Mouse (Mus musculus) kidney, embryonic 16.5 days (tissue): Measurements from ENCODE around the gene Olfr921. TPM values are rescaled to one million over a fixed set of nuclear protein-coding genes. Genes with fewer than 3 reads are reported as not detected.

Experiments
- ATAC-seq: fragments of 200-750 bp; cut with Nextera tagmentation; 2 replicates; pipeline ENCODE4 v1.8.0; 2017; ENCODE audit warnings: moderate TSS enrichment; ENCODE audit not compliant: low FRiP score, low TSS enrichment
- H3K27ac ChIP-seq: fragments of 300-500 bp; sonication (generic); 2 replicates; pipeline ENCODE4 v1.5.1; 2014; ENCODE audit warnings: low read length
- H3K27me3 ChIP-seq: fragments of 300-500 bp; sonication (generic); 2 replicates; pipeline ENCODE4 v1.6.1; 2014; ENCODE audit warnings: low read length, control low read depth, mixed read lengths; ENCODE audit not compliant: insufficient read depth
- H3K36me3 ChIP-seq: fragments of 300-500 bp; sonication (generic); 2 replicates; pipeline ENCODE4 v1.6.1; 2014; ENCODE audit warnings: low read length, control low read depth, mixed read lengths; ENCODE audit not compliant: insufficient read depth
- H3K4me1 ChIP-seq: fragments of 300-500 bp; sonication (generic); 2 replicates; pipeline ENCODE4 v1.6.1; 2014; ENCODE audit warnings: low read length, control low read depth, mixed read lengths; ENCODE audit not compliant: insufficient read depth
- H3K4me2 ChIP-seq: fragments of 300-500 bp; sonication (generic); replicated peaks from 2 replicates; pipeline ENCODE4 v1.6.1; 2014; ENCODE audit warnings: low read depth, low read length
- H3K4me3 ChIP-seq: fragments of 300-500 bp; sonication (generic); 2 replicates; pipeline ENCODE4 v1.5.1; 2014; ENCODE audit warnings: mild to moderate bottlenecking, low read length
- H3K9ac ChIP-seq: fragments of 300-500 bp; sonication (generic); replicated peaks from 2 replicates; pipeline ENCODE4 v1.6.1; 2014; ENCODE audit warnings: low read length
- H3K9me3 ChIP-seq: fragments of 300-500 bp; sonication (generic); 2 replicates; pipeline ENCODE4 v1.6.1; 2016; ENCODE audit warnings: low read length, control low read depth
- WGBS: fragments of 180-500 bp; shearing (Covaris S2); extraction: QIAGEN DNeasy Blood & Tissue Kit; methylation state at CpG from one replicate; pipeline ENCODE4 v1.1.7; 2014; 5-methylcytosine and 5-hydroxymethylcytosine counted together
- polyA plus RNA-seq: library from polyadenylated mRNA; unstranded; fragments of >200 nt; fragmentation: Nextera tagmentation; extraction: Ambion mirVana; gene quantifications from 2 replicates; pipeline ENCODE4 v1.2.1, GENCODE M21; 2015

The Olfr921 gene
- polyA plus RNA-seq, 1 experiment from 2014 or later: not detected

DNA sequence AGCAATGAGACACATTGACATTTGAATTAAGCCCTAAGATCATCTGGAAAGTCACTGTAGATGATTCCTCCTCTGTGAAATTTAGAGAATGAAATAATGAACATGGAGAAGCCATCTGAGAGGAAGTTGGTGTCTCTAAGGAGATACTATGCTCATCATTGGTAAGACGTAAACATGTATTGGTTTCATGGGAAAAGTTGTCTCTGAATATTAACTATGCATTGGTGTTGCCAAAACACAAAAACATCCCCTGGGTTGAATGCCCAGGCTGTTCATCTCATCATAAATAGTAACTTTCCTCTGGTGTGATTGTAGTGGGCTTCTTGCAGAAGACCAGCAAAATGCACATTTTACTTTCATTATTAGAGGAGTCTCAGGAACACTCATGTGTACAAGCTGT, 53.4 kb downstream of the Olfr921 start, which contains the start of gene Olfr923:
Gene Olfr923 (plus strand): TSS at position 301 of the 400 bp plus-strand sequence.
- H3K9me3 ChIP-seq: no peaks in the 10 kb centered on the region
- H3K4me1 ChIP-seq: no peaks in the 10 kb centered on the region
- no peaks in the 10 kb centered on the region for H3K27me3 ChIP-seq
- H3K36me3 ChIP-seq: no peaks in the 10 kb centered on the region
- no peak within 1 kb of the TSS for H3K4me2 ChIP-seq
- H3K27ac ChIP-seq: no peak within 1 kb of the TSS
- 100% methylated on average over 1 of the region's 1 CpGs for WGBS
- ATAC-seq: no peak
- H3K4me3 ChIP-seq: no peak within 1 kb of the TSS
- no peak within 1 kb of the TSS for H3K9ac ChIP-seq

Other genes starting within 250 kb of the Olfr921 start
- not detected in 2 replicates for gene Olfr910, start 235.2 kb upstream of the Olfr921 start, polyA plus RNA-seq
- not detected in 2 replicates for gene Olfr912, start 192.9 kb upstream of the Olfr921 start, polyA plus RNA-seq
- not detected in 2 replicates for gene Olfr913, start 180.3 kb upstream of the Olfr921 start, polyA plus RNA-seq
- gene Olfr914, start 168.0 kb upstream of the Olfr921 start, polyA plus RNA-seq: not detected in 2 replicates
- gene Olfr916, start 113.2 kb upstream of the Olfr921 start, polyA plus RNA-seq: not detected in 2 replicates
- gene Olfr917, start 107.2 kb upstream of the Olfr921 start, polyA plus RNA-seq: not detected in 2 replicates
- not detected in 2 replicates for gene Olfr918, start 98.5 kb upstream of the Olfr921 start, polyA plus RNA-seq
- gene Olfr919, start 69.4 kb upstream of the Olfr921 start, polyA plus RNA-seq: not detected in 2 replicates
- 21.0 and 22.9 TPM in 2 replicates for gene Vwa5a, start 54.8 kb upstream of the Olfr921 start, polyA plus RNA-seq
- gene Olfr920, start 20.8 kb upstream of the Olfr921 start, polyA plus RNA-seq: 0.08 TPM in 1 of 2 replicates, not detected in the other
- gene Olfr922, start 41.5 kb downstream of the Olfr921 start, polyA plus RNA-seq: not detected in 2 replicates
- gene Olfr923, start 53.5 kb downstream of the Olfr921 start, polyA plus RNA-seq: not detected in 2 replicates
- not detected in 2 replicates for gene Olfr924, start 71.4 kb downstream of the Olfr921 start, polyA plus RNA-seq
- not detected in 2 replicates for gene Olfr26, start 82.0 kb downstream of the Olfr921 start, polyA plus RNA-seq
- not detected in 2 replicates for gene Olfr926, start 104.1 kb downstream of the Olfr921 start, polyA plus RNA-seq
- not detected in 2 replicates for gene Olfr930, start 156.7 kb downstream of the Olfr921 start, polyA plus RNA-seq
- not detected in 2 replicates for gene Olfr933, start 199.2 kb downstream of the Olfr921 start, polyA plus RNA-seq
- gene Olfr934, start 215.2 kb downstream of the Olfr921 start, polyA plus RNA-seq: not detected in 2 replicates
- gene Olfr935, start 226.6 kb downstream of the Olfr921 start, polyA plus RNA-seq: not detected in 2 replicates